Comparison of ENCODE assay signal across 16 mouse cellular contexts in genomic region chr11:78594271-78594964, GRCm38 (mm10).
"Had no signal": no experiment of that assay in that cellular context is flagged by ENCODE, and none has a peak within 500 bp of the region (broad histone marks: within the 10 kb centered on the region; RNA-seq: fewer than 3 reads in every experiment).

No protein-coding gene starts in this region.

- H3K27me3 ChIP-seq: liver, embryonic 13.5 days; megakaryocyte, embryonic 14.5 days had no signal

- H3K9me3 ChIP-seq: liver, embryonic 13.5 days; megakaryocyte, embryonic 14.5 days had no signal

- H3K4me3 ChIP-seq: layer of hippocampus, adult 2 months; left cerebral cortex, adult 2 months; liver, embryonic 13.5 days; megakaryocyte, embryonic 14.5 days had no signal

- DNase-seq: kidney, postnatal 25 days; layer of hippocampus, adult 9-11 months; liver, embryonic 13.5 days; lung, adult 2 months; midbrain, embryonic 14.5 days; right cerebral cortex, postnatal 4 days; thymus, adult 2 months; thymus, postnatal 14 days; thymus, postnatal 4 days had no signal

- H3K36me3 ChIP-seq: liver, embryonic 13.5 days had no signal

- H3K27ac ChIP-seq: kidney, postnatal 0 days; layer of hippocampus, adult 2 months; left cerebral cortex, adult 2 months; liver, embryonic 13.5 days; macrophage; stomach, postnatal 0 days had no signal

- H3K4me2 ChIP-seq: liver, embryonic 13.5 days; midbrain, embryonic 11.5 days had no signal

- H3K9ac ChIP-seq: liver, embryonic 13.5 days had no signal
